Mouse (Mus musculus) heart, postnatal 0 days (tissue): ENCODE measurements around the gene Nrm. TPM values are rescaled to one million over a fixed set of nuclear protein-coding genes. Genes with fewer than 3 reads are reported as not detected.

Experiments
- ATAC-seq: fragments of 200-750 bp; cut with Nextera tagmentation; 2 replicates; pipeline ENCODE4 v1.8.0; 2017; ENCODE audit warnings: low read depth, moderate number of reproducible peaks, moderate library complexity; ENCODE audit not compliant: insufficient read depth
- DNase-seq: peaks from one replicate; pipeline ENCODE4 v3.0.0-alpha.2; 2016; ENCODE audit warnings: low spot score
- H3K27ac ChIP-seq: fragments of 300-500 bp; sonication (generic); 2 replicates; pipeline ENCODE4 v1.5.1; 2014; ENCODE audit warnings: low read depth, mild to moderate bottlenecking
- H3K27me3 ChIP-seq: fragments of 300-500 bp; sonication (generic); 2 replicates; pipeline ENCODE4 v1.6.1; 2014; ENCODE audit warnings: low read length, mixed read lengths; ENCODE audit not compliant: control insufficient read depth, insufficient read depth
- H3K36me3 ChIP-seq: fragments of 300-500 bp; sonication (generic); replicated peaks from 2 replicates; pipeline ENCODE4 v1.6.1; 2014; ENCODE audit warnings: low read length, mixed read lengths; ENCODE audit not compliant: control insufficient read depth, insufficient read depth
- H3K4me1 ChIP-seq: fragments of 300-500 bp; sonication (generic); 2 replicates; pipeline ENCODE4 v1.6.1; 2014; ENCODE audit warnings: antibody characterized with exemption; ENCODE audit not compliant: control insufficient read depth, insufficient read depth
- H3K4me2 ChIP-seq: fragments of 300-500 bp; sonication (generic); 2 replicates; pipeline ENCODE4 v1.6.1; 2014; ENCODE audit warnings: low read depth, mild to moderate bottlenecking, low read length, moderate library complexity
- H3K4me3 ChIP-seq: fragments of 300-500 bp; sonication (generic); 2 replicates; pipeline ENCODE4 v1.5.1; 2014; ENCODE audit warnings: low read depth, low read length
- H3K9ac ChIP-seq: fragments of 300-500 bp; sonication (generic); replicated peaks from 2 replicates; pipeline ENCODE4 v1.6.1; 2014; ENCODE audit warnings: low read depth, low read length, mixed read lengths
- H3K9me3 ChIP-seq: fragments of 300-500 bp; sonication (generic); replicated peaks from 2 replicates; pipeline ENCODE4 v1.6.1; 2016; ENCODE audit warnings: low read length; ENCODE audit not compliant: control insufficient read depth
- CTCF ChIP-seq: IDR thresholded peaks from 2 replicates; pipeline ENCODE4 v1.5.1; 2016; ENCODE audit warnings: antibody characterized with exemption, control low read depth, low read depth
- EP300 ChIP-seq: IDR thresholded peaks from 2 replicates; pipeline ENCODE4 v1.6.1; 2016; ENCODE audit warnings: antibody characterized with exemption, low read depth
- WGBS: fragments of 180-500 bp; shearing (Covaris S2); extraction: QIAGEN DNeasy Blood & Tissue Kit; methylation state at CpG from one replicate; pipeline ENCODE4 v1.1.7; 2014; 5-methylcytosine and 5-hydroxymethylcytosine counted together
- polyA plus RNA-seq: library from polyadenylated mRNA; unstranded; fragments of >200 nt; fragmentation: Nextera tagmentation; extraction: Ambion mirVana; gene quantifications from 2 replicates; pipeline ENCODE4 v1.2.1, GENCODE M21; 2015
- total RNA-seq: library from RNA; depleted of rRNA; stranded (reverse); fragments of >200 nt; gene quantifications from 2 replicates; pipeline ENCODE4 v1.2.3, GENCODE M21; 2014; ENCODE audit warnings: low replicate concordance

Gene Nrm
- total and polyA plus RNA-seq, 2 experiments from 2014 or later = 16.1 to 18.0 TPM

DNA sequence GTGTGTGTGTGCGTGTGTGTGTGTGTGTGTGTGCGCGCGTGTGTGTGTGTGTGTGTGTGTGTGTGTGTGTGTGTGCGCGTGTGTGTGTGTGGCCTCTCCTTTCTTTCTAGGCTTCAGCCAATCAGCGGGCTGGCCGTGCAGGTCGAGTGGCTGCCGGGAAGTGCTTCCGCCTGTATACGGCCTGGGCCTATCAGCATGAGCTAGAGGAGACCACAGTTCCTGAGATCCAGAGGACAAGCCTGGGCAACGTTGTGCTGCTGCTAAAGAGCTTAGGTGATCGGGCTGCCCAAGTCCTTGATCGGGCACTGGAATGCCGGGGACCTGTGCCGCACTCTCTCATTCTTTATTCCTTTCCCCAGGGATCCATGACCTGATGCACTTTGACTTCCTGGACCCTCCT lies 26.6 kb downstream of the Nrm start:
- H3K27me3 ChIP-seq = no peaks in the 10 kb centered on the region
- H3K4me3 ChIP-seq = no peak overlapping the region
- H3K36me3 ChIP-seq = peaks cover 95% of the 10 kb centered on the region
- no peaks in the 10 kb centered on the region for H3K4me1 ChIP-seq
- DNase-seq (no peak), ATAC-seq (no peak)
- WGBS = 79% methylated on average over 14 of the region's 17 CpGs
- H3K9me3 ChIP-seq = no peaks in the 10 kb centered on the region
- TF ChIP-seq CTCF = no peak
- no peak for TF ChIP-seq EP300
- H3K9ac ChIP-seq = no peak overlapping the region
- no peak overlapping the region for H3K27ac ChIP-seq
- H3K4me2 ChIP-seq = no peak overlapping the region

DNA sequence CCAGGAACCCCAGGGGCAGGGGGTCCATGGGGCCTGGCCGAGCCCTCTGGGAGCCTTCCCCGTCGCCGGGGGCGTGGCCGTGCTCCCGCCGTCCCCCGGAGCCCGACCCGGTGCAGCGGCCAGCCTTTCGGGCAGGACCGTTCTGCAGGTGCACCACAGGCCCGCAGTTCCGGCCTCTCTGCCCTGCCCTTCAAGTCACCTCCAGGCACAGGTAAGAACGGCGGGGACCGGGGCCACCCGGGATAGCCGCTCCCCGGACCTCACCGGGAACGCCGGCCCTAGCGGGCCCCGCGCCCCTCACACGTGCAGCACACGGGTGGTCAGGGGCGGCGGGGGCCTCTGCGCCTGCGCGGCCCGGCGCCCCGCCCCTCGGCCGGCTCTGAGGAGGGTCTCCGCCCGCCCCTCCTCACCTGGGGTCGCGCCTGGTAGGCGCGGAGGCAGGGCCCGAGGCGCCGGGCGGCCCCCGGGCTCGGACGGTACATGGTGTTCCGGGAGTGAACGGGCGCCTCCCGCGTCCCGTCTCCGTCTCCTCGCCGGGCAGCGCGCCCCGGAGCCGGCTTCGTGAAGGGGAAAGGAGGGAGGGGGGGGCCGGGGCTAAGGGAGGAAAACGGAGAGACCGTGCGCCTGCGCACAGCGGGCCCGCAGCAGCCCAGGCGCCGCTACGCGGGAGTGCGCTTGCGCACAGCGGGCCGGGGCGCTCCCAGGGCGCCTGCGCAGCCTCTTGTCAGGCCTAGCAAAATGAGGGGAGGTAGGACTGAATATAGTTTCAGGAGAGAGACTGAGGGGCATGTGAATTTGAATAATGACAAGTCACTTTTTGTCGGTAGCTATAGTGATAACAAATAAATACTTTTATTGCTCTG lies 35.9 kb downstream of the Nrm start, which contains the start of gene 2310061I04Rik:
TSS of gene 2310061I04Rik (minus strand) at position 651 of the 863 bp plus-strand sequence.
- DNase-seq = peak; percentile 94
- Histone ChIP-seq H3K9me3 (no peaks in the 10 kb centered on the region), H3K4me2 (peak within 1 kb of the TSS; percentile 90), H3K36me3 (peaks cover 23% of the 10 kb centered on the region), H3K9ac (peak within 1 kb of the TSS; percentile 82), H3K27ac (peak within 1 kb of the TSS; percentile 78), H3K4me3 (peak within 1 kb of the TSS; percentile 89), H3K27me3 (no peaks in the 10 kb centered on the region), H3K4me1 (peaks cover 14% of the 10 kb centered on the region)
- TF ChIP-seq EP300 = no peak
- no peak for TF ChIP-seq CTCF
- WGBS = under 1% methylated on average over 66 of the region's 86 CpGs
- peak; percentile 93 for ATAC-seq

DNA sequence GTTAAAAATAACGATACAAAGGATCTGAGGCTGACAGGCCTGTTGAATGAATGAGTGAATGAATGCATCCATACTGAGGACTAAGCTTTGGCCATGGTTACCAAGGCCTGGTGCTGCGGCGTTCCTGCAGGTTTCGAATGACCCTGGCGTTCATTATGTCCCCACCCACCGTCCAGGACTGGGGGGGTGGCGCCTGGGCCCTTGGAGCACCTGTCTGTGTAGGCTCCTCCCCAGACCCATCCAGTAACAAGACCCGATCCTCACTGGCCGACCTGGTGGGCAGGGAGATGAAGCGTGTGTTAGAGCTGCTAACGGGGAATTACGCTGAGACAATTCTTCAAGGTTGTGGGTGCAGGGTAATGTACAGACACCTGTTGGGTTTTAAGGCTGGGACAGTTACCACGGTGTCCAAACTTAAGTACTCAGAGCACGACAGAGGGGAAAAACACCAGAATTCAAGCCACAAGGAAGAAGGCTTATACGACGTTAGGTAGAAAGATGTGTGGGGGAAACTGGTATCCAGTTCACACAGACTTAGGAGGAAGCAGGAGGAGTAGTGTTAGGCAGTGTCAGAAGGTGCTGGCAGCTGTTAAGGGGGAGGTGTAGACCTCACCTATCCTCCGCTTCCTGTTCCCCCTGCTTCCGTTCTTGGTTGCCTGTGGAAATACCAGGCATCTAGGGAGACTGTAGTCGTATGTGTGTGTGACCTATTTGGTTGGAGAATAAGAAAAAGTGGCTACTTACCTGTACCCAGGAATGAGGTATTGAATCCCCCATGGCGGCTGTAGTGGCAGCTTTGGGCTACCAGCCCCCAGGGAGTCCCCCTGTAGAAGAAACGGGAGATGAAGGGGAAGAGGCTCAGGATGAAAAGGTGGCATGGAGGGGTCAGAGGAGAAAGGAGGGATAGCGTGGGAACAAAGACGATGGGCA lies 36.8 kb downstream of the Nrm start:
- Histone ChIP-seq H3K4me1 (peaks cover 18% of the 10 kb centered on the region), H3K9me3 (no peaks in the 10 kb centered on the region), H3K27me3 (no peaks in the 10 kb centered on the region), H3K9ac (0 out of 2 replicates have a peak overlapping the region, but pooled peaks have one; percentile 34), H3K4me2 (peak overlapping the region; percentile 90), H3K36me3 (peaks cover 17% of the 10 kb centered on the region), H3K4me3 (peak overlapping the region; percentile 89), H3K27ac (peak overlapping the region; percentile 27)
- no peak for DNase-seq
- no peak for ATAC-seq
- TF ChIP-seq EP300 = no peak
- TF ChIP-seq CTCF = no peak
- WGBS = 40% methylated on average over 23 of the region's 23 CpGs

DNA sequence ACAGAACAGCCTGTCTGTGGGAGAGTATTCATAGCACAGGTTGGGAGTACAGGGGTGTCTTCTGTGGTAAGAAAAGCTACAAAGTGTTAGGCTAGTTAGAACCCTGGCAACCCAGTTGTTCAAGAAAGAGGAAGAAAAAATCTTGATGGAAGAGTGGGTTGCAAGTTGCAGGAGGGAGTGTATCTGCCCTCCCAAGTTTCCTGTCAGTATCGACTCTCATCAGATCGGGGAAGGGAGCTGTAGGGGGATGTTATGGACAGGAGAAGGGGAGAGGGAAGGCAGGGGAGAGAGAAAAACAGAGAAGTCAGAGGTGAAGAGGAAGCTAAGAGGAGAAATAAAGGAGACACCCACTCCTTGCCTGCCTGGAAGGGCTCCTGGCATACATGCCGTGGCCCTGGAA lies 39.5 kb downstream of the Nrm start:
- no peaks in the 10 kb centered on the region; the same call in 1 of the 2 replicates for H3K36me3 ChIP-seq
- 76% methylated on average over 3 of the region's 3 CpGs for WGBS
- TF ChIP-seq CTCF (no peak), EP300 (no peak)
- no peak overlapping the region for H3K9ac ChIP-seq
- H3K4me2 ChIP-seq = no peak overlapping the region
- H3K4me1 ChIP-seq = peaks cover 26% of the 10 kb centered on the region
- H3K4me3 ChIP-seq = no peak overlapping the region
- H3K9me3 ChIP-seq = no peaks in the 10 kb centered on the region
- H3K27me3 ChIP-seq = no peaks in the 10 kb centered on the region
- ATAC-seq (no peak), DNase-seq (no peak)
- no peak overlapping the region for H3K27ac ChIP-seq

DNA sequence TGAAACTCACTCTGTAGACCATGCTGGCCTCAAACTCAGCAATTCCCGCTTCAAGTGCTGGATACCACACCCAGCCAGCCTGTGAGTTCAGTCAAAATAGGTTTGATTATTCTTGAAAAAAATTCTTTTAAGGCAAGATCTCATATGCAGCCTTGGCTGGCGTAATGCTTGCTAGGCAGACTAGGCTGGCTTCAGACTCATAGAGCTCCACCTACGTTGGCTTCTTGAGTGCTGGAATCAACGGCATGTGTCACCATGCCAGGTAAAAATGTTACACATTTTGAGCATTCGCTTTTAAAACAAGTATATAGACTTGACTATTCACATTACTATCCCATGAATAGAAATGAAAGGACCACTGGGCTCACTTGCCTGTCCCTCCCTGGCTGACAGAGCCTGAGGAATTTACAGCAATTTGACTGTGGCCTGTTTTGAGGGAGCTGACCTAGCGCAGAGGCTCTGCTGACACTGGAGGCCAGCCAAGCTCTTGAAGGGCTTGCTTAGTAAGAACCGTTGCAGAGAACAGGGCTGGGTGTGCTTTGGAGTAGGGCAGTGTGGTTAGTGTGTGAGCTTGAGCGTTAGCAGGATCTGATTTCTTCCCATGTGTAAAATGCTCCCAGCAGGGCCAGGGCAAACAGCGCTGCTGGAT lies 42.3 kb downstream of the Nrm start:
- no peaks in the 10 kb centered on the region for H3K27me3 ChIP-seq
- WGBS = 48% methylated on average over 9 of the region's 9 CpGs
- H3K4me2 ChIP-seq = no peak overlapping the region
- DNase-seq (peak; percentile 87), ATAC-seq (peak; percentile 90)
- peaks cover 14% of the 10 kb centered on the region for H3K4me1 ChIP-seq
- TF ChIP-seq CTCF (no peak), EP300 (no peak)
- H3K27ac ChIP-seq = peak overlapping the region; percentile 81
- H3K36me3 ChIP-seq = peaks cover 16% of the 10 kb centered on the region
- no peak overlapping the region for H3K4me3 ChIP-seq
- H3K9me3 ChIP-seq = no peaks in the 10 kb centered on the region
- no peak overlapping the region for H3K9ac ChIP-seq
